Mouse (Mus musculus): ENCODE results near the gene Olfr559. TPM values are rescaled to one million over a fixed set of nuclear protein-coding genes. Genes with fewer than 3 reads are reported as not detected.
A peak's percentile ranks its signal among the peaks of the same experiment; 100 is the strongest.

Olfr559 gene
- polyA plus RNA-seq (2016; fragmentation: Nextera tagmentation; extraction: Ambion mirVana) = not detected in 2 replicates

DNA sequence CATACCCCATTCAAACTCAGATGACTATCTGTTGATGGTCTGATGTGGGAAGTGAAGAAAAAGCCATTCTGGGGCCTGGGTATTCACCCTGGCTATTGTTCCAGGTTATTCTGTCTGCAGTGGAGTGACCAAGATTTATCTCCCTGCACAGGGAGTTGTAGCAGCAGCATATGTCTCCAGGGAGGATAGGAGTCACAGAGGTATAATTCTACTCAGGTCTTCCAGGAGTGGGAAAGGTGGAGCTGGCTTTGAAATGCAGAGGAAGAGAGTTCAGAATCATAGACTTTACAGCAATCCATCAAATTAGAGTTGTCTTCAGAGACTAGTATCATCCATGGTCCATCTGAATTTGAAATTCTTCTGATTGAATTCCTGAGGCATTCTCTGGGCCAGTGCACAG is at the start of gene Olfr559:
TSS of gene Olfr559 (minus strand) at position 101 of the 400 bp plus-strand sequence.
- DNase-seq (ENCODE audit: low spot score) = no peak
- H3K4me1 ChIP-seq = no peaks in the 10 kb centered on the region
- no peaks in the 10 kb centered on the region for H3K27me3 ChIP-seq (ENCODE audit: low read depth, poor library complexity, severe bottlenecking)
- no peak within 1 kb of the TSS for H3K27ac ChIP-seq (replicated peaks)
- no peaks in the 10 kb centered on the region for H3K36me3 ChIP-seq
- H3K4me3 ChIP-seq = no peak within 1 kb of the TSS
- no peaks in the 10 kb centered on the region for H3K9me3 ChIP-seq (replicated peaks)

DNA sequence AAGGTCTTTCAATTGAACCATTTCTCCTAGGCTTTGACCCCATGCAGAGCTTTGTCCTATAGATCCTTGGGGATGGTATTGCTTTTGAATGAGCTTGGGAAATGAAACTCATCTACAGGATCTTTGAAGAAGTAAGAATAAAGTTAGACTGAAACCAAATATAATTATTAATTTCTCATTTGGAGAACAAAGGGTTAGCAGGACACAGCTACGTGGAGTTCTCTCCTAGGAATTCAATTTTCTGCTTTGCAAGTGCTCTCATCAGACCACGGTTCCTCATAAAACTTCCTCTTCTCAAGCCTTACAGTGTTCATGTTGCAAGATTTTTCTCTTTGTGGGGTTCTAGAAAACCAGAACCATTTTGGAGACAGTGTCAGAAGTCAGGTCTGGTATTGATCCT is 43.6 kb upstream of the Olfr559 start, which contains the start of gene Olfr561:
TSS of gene Olfr561 (plus strand) at position 301 of the 400 bp plus-strand sequence.
- no peaks in the 10 kb centered on the region for H3K9me3 ChIP-seq (replicated peaks)
- H3K27ac ChIP-seq (replicated peaks) = no peak within 1 kb of the TSS
- no peak within 1 kb of the TSS for H3K4me3 ChIP-seq
- DNase-seq (ENCODE audit: low spot score) = no peak
- no peaks in the 10 kb centered on the region for H3K27me3 ChIP-seq (ENCODE audit: low read depth, poor library complexity, severe bottlenecking)
- 81% methylated on average over 2 of the region's 2 CpGs for WGBS
- H3K36me3 ChIP-seq = no peaks in the 10 kb centered on the region
- H3K4me1 ChIP-seq = no peaks in the 10 kb centered on the region

DNA sequence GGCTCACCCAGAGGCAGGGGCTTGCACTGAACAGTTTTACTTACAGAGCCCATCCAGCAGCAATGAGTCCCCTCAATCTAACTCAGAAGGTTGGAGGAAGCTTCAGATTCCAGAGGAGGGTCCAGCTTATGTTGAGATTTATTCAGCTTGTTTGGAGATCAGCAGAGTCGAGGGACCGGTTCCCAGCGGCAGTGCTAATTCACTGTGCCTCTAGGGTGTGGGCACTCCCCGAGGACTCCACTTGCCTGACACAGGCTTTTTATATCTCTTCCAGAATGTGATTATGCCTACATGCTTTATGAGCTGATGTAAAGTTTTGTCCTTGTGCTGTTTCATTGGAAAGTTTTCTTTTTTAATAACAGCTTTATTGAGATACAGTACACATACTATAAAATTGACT is 32.0 kb upstream of the Olfr559 start, which contains the start of the genes Olfr560 and Olfr78:
TSS of gene Olfr560 (minus strand) at position 101 of the 400 bp plus-strand sequence.
TSS of gene Olfr78 (minus strand) at position 206 of the 400 bp plus-strand sequence.
- Histone ChIP-seq H3K4me1 (no peaks in the 10 kb centered on the region), H3K4me3 (no peak within 1 kb of the TSS), H3K36me3 (no peaks in the 10 kb centered on the region), H3K27me3 (ENCODE audit: low read depth, poor library complexity, severe bottlenecking) (no peaks in the 10 kb centered on the region), H3K9me3 (replicated peaks) (no peaks in the 10 kb centered on the region), H3K27ac (replicated peaks) (no peak within 1 kb of the TSS)
- WGBS = 76% methylated on average over 4 of the region's 4 CpGs
- DNase-seq (ENCODE audit: low spot score) = no peak

DNA sequence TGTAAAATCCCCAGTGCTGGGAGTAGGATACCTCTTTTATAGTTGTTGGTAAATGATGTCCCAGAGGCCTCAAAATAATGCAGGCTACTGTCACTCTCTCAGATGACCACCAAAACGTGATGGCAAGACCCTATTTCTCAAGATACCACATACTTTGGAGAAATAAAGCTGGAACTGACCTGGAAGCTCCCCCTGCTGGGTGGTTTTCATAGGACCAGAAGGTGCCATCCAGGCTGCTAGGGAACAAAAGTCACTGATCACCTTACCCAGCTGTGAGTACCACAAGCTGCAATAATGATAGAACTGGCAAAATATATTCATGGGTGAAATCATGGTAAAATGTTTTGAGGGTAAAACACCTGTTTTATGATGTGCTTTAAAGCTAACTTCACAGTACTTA is 24.8 kb upstream of the Olfr559 start:
- no peak for DNase-seq (ENCODE audit: low spot score)
- 29% methylated on average over 1 of the region's 1 CpGs for WGBS
- H3K27me3 ChIP-seq (ENCODE audit: low read depth, poor library complexity, severe bottlenecking) = no peaks in the 10 kb centered on the region
- H3K27ac ChIP-seq (replicated peaks) = no peak overlapping the region
- no peaks in the 10 kb centered on the region for H3K9me3 ChIP-seq (replicated peaks)
- no peak overlapping the region for H3K4me3 ChIP-seq
- H3K36me3 ChIP-seq = no peaks in the 10 kb centered on the region
- no peaks in the 10 kb centered on the region for H3K4me1 ChIP-seq

DNA sequence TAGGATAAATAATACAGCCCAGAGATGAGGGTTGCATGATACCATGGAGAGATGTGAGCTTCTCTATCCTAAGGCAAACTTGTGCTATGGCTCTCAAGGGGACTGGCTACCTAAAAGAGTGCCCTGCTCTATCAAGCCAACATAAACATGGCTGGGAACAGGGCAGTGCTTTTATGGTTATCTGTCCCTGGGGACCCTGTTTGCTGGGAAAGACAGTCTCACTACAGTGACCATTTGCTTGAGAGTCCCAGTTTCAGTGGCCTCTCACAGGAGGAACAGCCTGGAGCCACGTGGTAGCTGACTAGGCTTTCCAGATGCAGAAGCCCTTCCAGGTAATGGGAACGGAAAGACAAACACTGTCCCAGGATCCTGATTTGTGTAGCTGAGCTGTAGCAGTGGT is 10.4 kb upstream of the Olfr559 start:
- Histone ChIP-seq H3K36me3 (no peaks in the 10 kb centered on the region), H3K4me3 (no peak overlapping the region), H3K27me3 (ENCODE audit: low read depth, poor library complexity, severe bottlenecking) (no peaks in the 10 kb centered on the region), H3K27ac (replicated peaks) (no peak overlapping the region), H3K9me3 (replicated peaks) (no peaks in the 10 kb centered on the region), H3K4me1 (no peaks in the 10 kb centered on the region)
- WGBS = 60% methylated on average over 2 of the region's 2 CpGs
- DNase-seq (ENCODE audit: low spot score) = no peak

DNA sequence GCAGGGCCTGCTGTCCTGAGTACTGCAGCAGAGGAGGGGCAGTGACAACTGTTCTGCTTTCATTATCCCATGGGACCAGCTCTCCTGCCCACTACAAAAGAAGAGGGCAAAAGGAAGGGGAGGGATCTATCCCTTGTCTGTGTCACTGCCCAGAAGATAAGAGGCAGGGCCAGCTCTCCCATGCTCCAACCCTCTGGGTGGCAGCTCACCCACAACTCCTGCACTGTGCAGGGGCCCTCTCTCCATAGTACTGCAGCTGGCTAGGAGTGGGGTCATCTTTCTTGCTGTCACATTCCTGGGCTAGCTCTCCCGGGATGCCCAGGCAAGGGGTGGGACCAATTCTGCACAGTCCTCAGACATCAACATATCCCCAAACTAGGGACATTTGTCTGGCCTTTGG is 6.5 kb upstream of the Olfr559 start:
- Histone ChIP-seq H3K36me3 (no peaks in the 10 kb centered on the region), H3K27me3 (ENCODE audit: low read depth, poor library complexity, severe bottlenecking) (no peaks in the 10 kb centered on the region), H3K4me3 (no peak overlapping the region), H3K9me3 (replicated peaks) (no peaks in the 10 kb centered on the region), H3K4me1 (no peaks in the 10 kb centered on the region), H3K27ac (replicated peaks) (no peak overlapping the region)
- DNase-seq (ENCODE audit: low spot score) = no peak
- 75% methylated on average over 1 of the region's 1 CpGs for WGBS

DNA sequence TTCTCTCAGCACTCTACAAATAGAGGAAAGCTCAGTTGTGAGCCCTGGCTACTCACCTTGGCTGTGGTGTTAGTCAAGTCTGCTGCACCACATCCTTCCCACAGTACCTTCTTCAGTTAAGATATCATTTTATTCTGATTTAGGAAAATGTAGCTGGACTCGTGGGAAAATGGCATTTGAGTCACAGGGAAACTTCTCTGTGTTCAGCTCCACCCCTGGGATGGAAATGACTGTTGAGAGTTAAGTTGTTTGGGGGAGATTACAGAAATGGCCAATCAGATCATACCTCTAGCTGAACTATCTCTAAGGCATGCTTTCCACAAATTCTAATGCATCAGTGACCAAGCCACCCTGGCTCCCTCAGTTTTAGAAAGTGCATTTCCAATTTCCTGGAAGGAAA is 8.3 kb downstream of the Olfr559 start, which contains the start of gene Olfr33:
TSS of gene Olfr33 (minus strand) at position 101 of the 400 bp plus-strand sequence.
- Histone ChIP-seq H3K27me3 (ENCODE audit: low read depth, poor library complexity, severe bottlenecking) (no peaks in the 10 kb centered on the region), H3K4me3 (no peak within 1 kb of the TSS), H3K27ac (replicated peaks) (no peak within 1 kb of the TSS), H3K36me3 (no peaks in the 10 kb centered on the region), H3K4me1 (no peaks in the 10 kb centered on the region), H3K9me3 (replicated peaks) (no peaks in the 10 kb centered on the region)
- WGBS = 42% methylated on average over 1 of the region's 1 CpGs
- no peak for DNase-seq (ENCODE audit: low spot score)

DNA sequence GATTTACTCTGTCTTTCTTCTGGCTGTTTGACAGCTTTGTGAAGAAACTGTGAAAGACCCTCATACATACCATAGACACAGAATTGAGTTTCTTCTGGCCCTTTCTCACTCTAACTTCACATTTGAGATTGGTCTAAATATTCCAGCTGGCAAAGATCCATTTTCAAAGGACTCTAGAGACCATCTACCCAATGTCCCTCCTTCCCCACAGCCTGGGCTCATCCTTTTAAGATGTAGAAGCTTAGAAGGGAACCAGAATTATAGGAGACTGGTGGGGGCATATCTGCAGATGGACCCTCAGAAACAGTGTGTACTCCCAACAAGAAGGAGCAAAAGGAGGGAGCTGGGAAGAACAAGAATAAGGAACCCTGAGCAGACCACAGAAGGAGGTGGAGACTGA is 25.4 kb downstream of the Olfr559 start, which contains the start of gene Olfr558:
TSS of gene Olfr558 (plus strand) at position 301 of the 400 bp plus-strand sequence.
- Histone ChIP-seq H3K27ac (replicated peaks) (no peak within 1 kb of the TSS), H3K4me1 (no peaks in the 10 kb centered on the region), H3K36me3 (no peaks in the 10 kb centered on the region), H3K4me3 (no peak within 1 kb of the TSS), H3K9me3 (replicated peaks) (no peaks in the 10 kb centered on the region), H3K27me3 (ENCODE audit: low read depth, poor library complexity, severe bottlenecking) (no peaks in the 10 kb centered on the region)
- DNase-seq (ENCODE audit: low spot score) = no peak

DNA sequence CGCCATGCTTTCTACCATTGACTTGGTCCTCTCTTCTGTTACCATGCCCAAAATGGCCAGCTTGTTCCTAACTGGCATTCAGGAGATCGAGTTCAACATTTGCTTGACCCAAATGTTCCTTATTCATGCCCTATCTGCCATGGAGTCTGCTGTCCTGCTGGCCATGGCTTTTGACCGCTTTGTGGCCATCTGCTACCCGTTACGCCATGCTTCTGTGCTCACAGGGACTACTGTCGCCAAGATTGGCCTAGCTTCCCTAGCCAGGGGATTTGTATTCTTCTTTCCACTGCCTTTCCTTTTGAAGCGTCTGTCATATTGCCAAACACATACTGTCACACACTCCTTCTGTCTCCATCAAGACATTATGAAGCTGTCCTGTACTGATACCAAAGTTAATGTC is 28.8 kb downstream of the Olfr559 start:
- no peaks in the 10 kb centered on the region for H3K9me3 ChIP-seq (replicated peaks)
- no peaks in the 10 kb centered on the region for H3K27me3 ChIP-seq (ENCODE audit: low read depth, poor library complexity, severe bottlenecking)
- H3K27ac ChIP-seq (replicated peaks) = no peak overlapping the region
- 86% methylated on average over 7 of the region's 7 CpGs for WGBS
- H3K4me3 ChIP-seq = no peak overlapping the region
- no peak for DNase-seq (ENCODE audit: low spot score)
- H3K4me1 ChIP-seq = no peaks in the 10 kb centered on the region
- H3K36me3 ChIP-seq = no peaks in the 10 kb centered on the region

DNA sequence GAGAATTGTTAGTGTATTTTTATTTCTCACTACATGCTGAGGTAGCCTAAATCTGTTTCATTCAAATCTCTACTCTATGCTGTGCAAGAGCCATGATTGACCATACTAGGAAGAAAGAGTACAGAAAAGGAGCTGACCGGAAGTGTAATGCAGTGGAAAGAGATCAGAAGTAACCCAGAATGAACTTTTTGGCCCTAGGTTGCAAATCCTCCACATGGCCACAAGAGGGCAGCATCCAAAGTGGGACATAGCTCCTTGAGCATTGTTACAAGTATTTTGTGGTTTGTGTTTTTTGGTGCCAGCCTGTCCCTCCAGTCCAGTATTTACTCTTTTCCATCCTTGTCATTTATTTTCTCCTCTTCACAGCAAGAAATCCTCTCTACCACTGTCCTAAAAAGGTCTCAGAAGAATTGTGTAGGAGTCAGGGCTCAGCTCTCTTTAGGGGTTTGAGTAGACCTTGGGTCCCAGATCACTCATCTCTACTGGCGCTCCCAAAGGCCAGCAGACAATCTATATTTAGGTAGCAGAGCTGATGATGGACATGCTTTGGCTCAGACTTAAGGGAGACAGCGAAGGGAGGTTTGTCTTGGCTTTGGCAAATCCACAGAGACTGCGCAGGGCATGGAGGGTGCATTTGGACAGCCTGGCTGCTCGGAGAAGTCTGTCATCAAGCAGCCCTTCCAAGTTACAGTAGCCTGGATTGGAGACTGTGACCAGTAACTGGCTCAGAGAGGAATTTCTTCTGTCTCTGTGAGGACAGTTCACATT is 31.7 kb downstream of the Olfr559 start, which contains the start of gene Olfr557:
TSS of gene Olfr557 (plus strand) at position 553 of the 768 bp plus-strand sequence.
- peak; percentile 35 for DNase-seq (ENCODE audit: low spot score)

DNA sequence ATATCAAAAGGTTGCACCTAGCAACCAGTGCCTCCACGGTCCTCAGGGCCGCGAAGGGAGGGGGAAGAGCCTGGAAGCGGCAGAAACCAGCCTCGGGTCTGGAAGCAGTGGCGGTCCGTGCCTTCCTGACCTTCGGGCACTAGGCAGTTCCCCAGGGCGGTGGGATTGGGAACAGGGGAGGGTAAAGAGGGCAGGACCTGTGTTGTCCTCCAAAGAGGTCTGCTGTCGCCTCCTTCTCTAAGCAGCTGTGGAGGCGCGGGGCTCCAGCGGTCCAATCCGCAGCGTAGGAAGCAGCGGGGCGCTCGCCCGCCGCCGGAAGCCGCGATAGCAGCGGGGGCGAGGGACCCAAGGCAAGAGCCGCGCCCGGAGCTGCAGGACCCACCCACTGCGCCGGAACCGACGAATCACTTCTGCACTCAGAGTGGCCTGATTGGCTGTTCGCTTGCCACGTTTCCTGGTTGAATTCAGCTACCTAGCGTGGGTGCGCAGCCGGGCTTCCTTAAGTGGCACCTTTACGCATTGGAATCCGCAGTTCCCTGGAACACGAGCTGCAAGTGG is 40.3 kb downstream of the Olfr559 start, which contains the start of gene Trim68:
TSS of gene Trim68 (minus strand) at position 384 of the 558 bp plus-strand sequence.
- Histone ChIP-seq H3K4me3 (peak within 1 kb of the TSS; percentile 69), H3K27me3 (ENCODE audit: low read depth, poor library complexity, severe bottlenecking) (no peaks in the 10 kb centered on the region), H3K4me1 (peaks cover 6% of the 10 kb centered on the region; the same call in 1 of the 2 replicates), H3K36me3 (no peaks in the 10 kb centered on the region), H3K27ac (replicated peaks) (peak within 1 kb of the TSS; percentile 89), H3K9me3 (replicated peaks) (no peaks in the 10 kb centered on the region)
- WGBS = under 1% methylated on average over 40 of the region's 40 CpGs
- peak; percentile 92 for DNase-seq (ENCODE audit: low spot score)

More for the DNA sequence above, 31.7 kb downstream of the Olfr559 start, which contains the start of gene Olfr557:
- no peaks in the 10 kb centered on the region for H3K27me3 ChIP-seq (ENCODE audit: low read depth, poor library complexity, severe bottlenecking)
- H3K27ac ChIP-seq (replicated peaks) = no peak within 1 kb of the TSS
- WGBS = 83% methylated on average over 5 of the region's 5 CpGs
- H3K9me3 ChIP-seq (replicated peaks) = no peaks in the 10 kb centered on the region
- H3K4me3 ChIP-seq = no peak within 1 kb of the TSS
- no peaks in the 10 kb centered on the region for H3K36me3 ChIP-seq
- no peaks in the 10 kb centered on the region for H3K4me1 ChIP-seq

DNA sequence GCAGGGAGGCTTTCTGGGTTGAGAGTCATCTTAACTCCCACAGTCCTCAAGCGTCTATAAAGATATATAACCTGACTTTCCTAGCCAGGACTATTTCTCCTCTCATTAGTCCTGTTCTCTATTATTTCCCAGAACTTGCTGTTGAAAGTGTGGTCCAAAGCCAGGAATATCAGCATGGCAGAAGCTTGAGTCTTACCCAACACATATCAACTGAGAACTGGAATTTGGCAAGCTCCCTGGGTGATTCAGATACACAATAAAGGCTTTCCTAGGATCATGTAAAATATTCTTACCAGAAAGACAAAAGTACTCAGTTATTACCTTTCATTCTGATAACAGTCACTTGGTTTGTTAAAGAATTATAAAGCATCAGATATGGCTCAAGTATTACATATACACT is 45.4 kb downstream of the Olfr559 start:
- no peak overlapping the region for H3K27ac ChIP-seq (replicated peaks)
- H3K27me3 ChIP-seq (ENCODE audit: low read depth, poor library complexity, severe bottlenecking) = no peaks in the 10 kb centered on the region
- H3K4me3 ChIP-seq = no peak overlapping the region
- 88% methylated on average over 1 of the region's 1 CpGs for WGBS
- H3K36me3 ChIP-seq = 0 out of 2 replicates have a peak, but pooled peaks cover 2% of the 10 kb centered on the region
- DNase-seq (ENCODE audit: low spot score) = no peak
- H3K9me3 ChIP-seq (replicated peaks) = no peaks in the 10 kb centered on the region
- 0 out of 2 replicates have a peak, but pooled peaks cover 3% of the 10 kb centered on the region for H3K4me1 ChIP-seq

DNA sequence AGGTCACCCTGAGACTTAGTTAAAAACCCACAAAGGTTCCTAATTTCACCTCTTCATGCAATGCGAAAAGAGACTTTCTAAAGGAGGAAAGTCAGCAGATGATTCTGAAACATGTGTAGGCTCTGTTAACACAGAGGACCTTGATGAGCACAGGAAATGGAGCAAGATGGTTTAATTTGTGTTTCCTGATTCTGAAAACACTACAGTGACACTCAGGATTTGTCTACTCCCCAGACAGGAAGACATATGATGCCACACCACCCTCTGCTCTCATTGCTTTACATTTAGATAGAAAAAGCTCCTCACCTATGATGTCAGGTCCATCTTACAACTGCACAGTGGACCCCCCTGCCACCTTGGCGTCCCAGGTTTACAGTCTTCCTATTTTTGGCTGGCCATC is 51.1 kb downstream of the Olfr559 start:
- H3K27me3 ChIP-seq (ENCODE audit: low read depth, poor library complexity, severe bottlenecking) = no peaks in the 10 kb centered on the region
- 0 out of 2 replicates have a peak, but pooled peaks cover 2% of the 10 kb centered on the region for H3K36me3 ChIP-seq
- H3K27ac ChIP-seq (replicated peaks) = no peak overlapping the region
- H3K9me3 ChIP-seq (replicated peaks) = no peaks in the 10 kb centered on the region
- DNase-seq (ENCODE audit: low spot score) = no peak
- H3K4me3 ChIP-seq = no peak overlapping the region
- H3K4me1 ChIP-seq = no peaks in the 10 kb centered on the region
- 85% methylated on average over 2 of the region's 2 CpGs for WGBS
